Mouse (Mus musculus): Measurements from ENCODE around the gene Bag1. TPM values are rescaled to one million over a fixed set of nuclear protein-coding genes. Genes with fewer than 3 reads are reported as not detected.
"Not testable (repeated sequence)": the region's sequence is repeated elsewhere in the genome, so short reads cannot be mapped to it uniquely, and the experiment has no call there.

Bag1 gene
- polyA plus RNA-seq, 1 experiment from 2014 or later, result 145 TPM

- not testable (repeated sequence) for DNase-seq; H3K4me3 ChIP-seq (replicated peaks); H3K9ac ChIP-seq; H3K4me2 ChIP-seq; H3K27me3 ChIP-seq; H3K9me3 ChIP-seq (replicated peaks)
- WGBS (ENCODE audit: insufficient replicate concordance), result 51% methylated on average over 3 of the region's 3 CpGs
- Histone ChIP-seq H3K4me1 (replicated peaks) (peaks cover 16% of the 10 kb centered on the region), H3K36me3 (peaks cover 67% of the 10 kb centered on the region), H3K27ac (peak overlapping the region; percentile 54; the same call in 1 of the 2 replicates)
- ATAC-seq (ENCODE audit: low read depth), result peak; percentile 72
These were observed 13.7 kb downstream of the Bag1 start for GRCm38 (mm10) chr4:40934369-40934768.

GRCm38 (mm10) chr4:40933694-40934093 is 14.4 kb downstream of the Bag1 start:
- no peak overlapping the region for H3K4me3 ChIP-seq (replicated peaks)
- no peak overlapping the region for H3K9ac ChIP-seq
- no peak overlapping the region for H3K4me2 ChIP-seq
- H3K9me3 ChIP-seq (replicated peaks), result no peaks in the 10 kb centered on the region
- DNase-seq (no peak), ATAC-seq (ENCODE audit: low read depth) (no peak)
- peak overlapping the region; percentile 2; the same call in 1 of the 2 replicates for H3K27ac ChIP-seq
- peaks cover 61% of the 10 kb centered on the region for H3K36me3 ChIP-seq
- 84% methylated on average over 5 of the region's 5 CpGs for WGBS (ENCODE audit: insufficient replicate concordance)
- no peaks in the 10 kb centered on the region for H3K27me3 ChIP-seq
- H3K4me1 ChIP-seq (replicated peaks), result peaks cover 16% of the 10 kb centered on the region

GRCm38 (mm10) chr4:40929046-40929445 is 19.0 kb downstream of the Bag1 start:
- ATAC-seq (ENCODE audit: low read depth) (no peak), DNase-seq (no peak)
- 83% methylated on average over 7 of the region's 7 CpGs for WGBS (ENCODE audit: insufficient replicate concordance)
- H3K9me3 ChIP-seq (replicated peaks), result no peaks in the 10 kb centered on the region
- no peaks in the 10 kb centered on the region for H3K27me3 ChIP-seq
- H3K36me3 ChIP-seq, result peaks cover 17% of the 10 kb centered on the region
- H3K4me3 ChIP-seq (replicated peaks), result no peak overlapping the region
- H3K4me1 ChIP-seq (replicated peaks), result peaks cover 4% of the 10 kb centered on the region
- H3K9ac ChIP-seq, result no peak overlapping the region
- H3K4me2 ChIP-seq, result no peak overlapping the region
- no peak overlapping the region for H3K27ac ChIP-seq

GRCm38 (mm10) chr4:40925568-40925967 is 22.5 kb downstream of the Bag1 start:
- Histone ChIP-seq H3K4me2 (no peak overlapping the region), H3K4me3 (replicated peaks) (no peak overlapping the region), H3K4me1 (replicated peaks) (no peaks in the 10 kb centered on the region), H3K36me3 (no peaks in the 10 kb centered on the region), H3K9me3 (replicated peaks) (no peaks in the 10 kb centered on the region), H3K27me3 (no peaks in the 10 kb centered on the region; the same call in 1 of the 2 replicates), H3K9ac (no peak overlapping the region), H3K27ac (no peak overlapping the region)
- 66% methylated on average over 3 of the region's 3 CpGs for WGBS (ENCODE audit: insufficient replicate concordance)
- no peak for DNase-seq
- no peak for ATAC-seq (ENCODE audit: low read depth)

GRCm38 (mm10) chr4:40923087-40923651 is 24.9 kb downstream of the Bag1 start:
- WGBS (ENCODE audit: insufficient replicate concordance), result 75% methylated on average over 6 of the region's 6 CpGs
- no peak for DNase-seq
- H3K4me1 ChIP-seq (replicated peaks), result peaks cover 11% of the 10 kb centered on the region
- no peak overlapping the region for H3K27ac ChIP-seq
- H3K9me3 ChIP-seq (replicated peaks), result no peaks in the 10 kb centered on the region
- no peak overlapping the region for H3K4me3 ChIP-seq (replicated peaks)
- H3K27me3 ChIP-seq, result no peaks in the 10 kb centered on the region; the same call in 1 of the 2 replicates
- no peak overlapping the region for H3K9ac ChIP-seq
- H3K4me2 ChIP-seq, result no peak overlapping the region
- no peaks in the 10 kb centered on the region for H3K36me3 ChIP-seq
- no peak for ATAC-seq (ENCODE audit: low read depth)

- Histone ChIP-seq H3K9ac (no peak overlapping the region), H3K4me3 (replicated peaks) (no peak overlapping the region), H3K27me3 (no peaks in the 10 kb centered on the region; the same call in 1 of the 2 replicates), H3K9me3 (replicated peaks) (no peaks in the 10 kb centered on the region), H3K4me1 (replicated peaks) (peaks cover 11% of the 10 kb centered on the region), H3K36me3 (no peaks in the 10 kb centered on the region), H3K4me2 (no peak overlapping the region), H3K27ac (no peak overlapping the region)
- no peak for DNase-seq
- WGBS (ENCODE audit: insufficient replicate concordance), result 54% methylated on average over 3 of the region's 3 CpGs
- ATAC-seq (ENCODE audit: low read depth), result no peak
These were observed 26.8 kb downstream of the Bag1 start for GRCm38 (mm10) chr4:40921288-40921687.

- Histone ChIP-seq H3K9me3 (replicated peaks) (no peaks in the 10 kb centered on the region), H3K9ac (no peak overlapping the region), H3K27me3 (no peaks in the 10 kb centered on the region; the same call in 1 of the 2 replicates), H3K36me3 (no peaks in the 10 kb centered on the region), H3K4me1 (replicated peaks) (peaks cover 14% of the 10 kb centered on the region), H3K4me2 (no peak overlapping the region), H3K4me3 (replicated peaks) (no peak overlapping the region), H3K27ac (no peak overlapping the region)
- ATAC-seq (ENCODE audit: low read depth) (no peak), DNase-seq (no peak)
- WGBS (ENCODE audit: insufficient replicate concordance), result 58% methylated on average over 2 of the region's 2 CpGs
These were observed 27.5 kb downstream of the Bag1 start for GRCm38 (mm10) chr4:40920576-40920975.

- peaks cover 15% of the 10 kb centered on the region for H3K4me1 ChIP-seq (replicated peaks)
- no peaks in the 10 kb centered on the region for H3K9me3 ChIP-seq (replicated peaks)
- H3K9ac ChIP-seq, result no peak within 1 kb of the TSS
- H3K4me2 ChIP-seq, result no peak within 1 kb of the TSS
- H3K27me3 ChIP-seq, result no peaks in the 10 kb centered on the region; the same call in 1 of the 2 replicates
- ATAC-seq (ENCODE audit: low read depth), result peak; percentile 83
- DNase-seq, result peak; percentile 8
- no peaks in the 10 kb centered on the region for H3K36me3 ChIP-seq
- H3K27ac ChIP-seq, result no peak within 1 kb of the TSS
- H3K4me3 ChIP-seq (replicated peaks), result no peak within 1 kb of the TSS
- 12% methylated on average over 3 of the region's 3 CpGs for WGBS (ENCODE audit: insufficient replicate concordance)
These were observed 28.3 kb downstream of the Bag1 start, which contains the start of gene Spink4 for GRCm38 (mm10) chr4:40919785-40920184. TSS of gene Spink4 (plus strand) at chr4:40920052.

- DNase-seq (no peak), ATAC-seq (ENCODE audit: low read depth) (no peak)
- Histone ChIP-seq H3K9me3 (replicated peaks) (no peaks in the 10 kb centered on the region), H3K27me3 (no peaks in the 10 kb centered on the region; the same call in 1 of the 2 replicates), H3K4me3 (replicated peaks) (no peak overlapping the region), H3K9ac (no peak overlapping the region), H3K27ac (no peak overlapping the region), H3K36me3 (no peaks in the 10 kb centered on the region), H3K4me1 (replicated peaks) (peaks cover 15% of the 10 kb centered on the region), H3K4me2 (no peak overlapping the region)
- 78% methylated on average over 7 of the region's 7 CpGs for WGBS (ENCODE audit: insufficient replicate concordance)
These were observed 31.4 kb downstream of the Bag1 start for GRCm38 (mm10) chr4:40916592-40917155.

- H3K9ac ChIP-seq, result no peak overlapping the region
- H3K27ac ChIP-seq, result no peak overlapping the region
- no peak for DNase-seq
- no peak overlapping the region for H3K4me3 ChIP-seq (replicated peaks)
- no peaks in the 10 kb centered on the region for H3K9me3 ChIP-seq (replicated peaks)
- 71% methylated on average over 5 of the region's 5 CpGs for WGBS (ENCODE audit: insufficient replicate concordance)
- H3K27me3 ChIP-seq, result no peaks in the 10 kb centered on the region
- no peak for ATAC-seq (ENCODE audit: low read depth)
- H3K4me1 ChIP-seq (replicated peaks), result peaks cover 15% of the 10 kb centered on the region
- no peaks in the 10 kb centered on the region for H3K36me3 ChIP-seq
- no peak overlapping the region for H3K4me2 ChIP-seq
These were observed 32.1 kb downstream of the Bag1 start for GRCm38 (mm10) chr4:40915947-40916346.

- ATAC-seq (ENCODE audit: low read depth) (no peak), DNase-seq (no peak)
- no peaks in the 10 kb centered on the region for H3K27me3 ChIP-seq
- no peaks in the 10 kb centered on the region for H3K36me3 ChIP-seq
- no peak overlapping the region for H3K4me2 ChIP-seq
- H3K27ac ChIP-seq, result no peak overlapping the region
- no peaks in the 10 kb centered on the region for H3K9me3 ChIP-seq (replicated peaks)
- no peak overlapping the region for H3K9ac ChIP-seq
- peaks cover 5% of the 10 kb centered on the region for H3K4me1 ChIP-seq (replicated peaks)
- no peak overlapping the region for H3K4me3 ChIP-seq (replicated peaks)
These were observed 33.7 kb downstream of the Bag1 start for GRCm38 (mm10) chr4:40914287-40914867.
